Mouse (Mus musculus) urinary bladder, adult 2 months (tissue): Measurements from ENCODE around the gene Hoxa7. TPM values are rescaled to one million over a fixed set of nuclear protein-coding genes. Genes with fewer than 3 reads are reported as not detected.

Experiments used
- polyA plus RNA-seq: library from polyadenylated mRNA; depleted of rRNA; stranded (reverse); fragments of >200 nt; gene quantifications from 2 replicates; pipeline ENCODE4 v1.2.3, GENCODE M21; 2012; rRNA removed

The Hoxa7 gene
- polyA plus RNA-seq, 1 experiment = 27.6 TPM

Other genes starting within 250 kb of the Hoxa7 start
- 22.6 and 26.0 TPM in 2 replicates for gene Skap2, start 209.3 kb downstream of the Hoxa7 start, polyA plus RNA-seq
- gene Hoxa1, start 63.5 kb downstream of the Hoxa7 start, polyA plus RNA-seq = 0.73 and 0.83 TPM in 2 replicates
- gene Hoxa2, start 57.0 kb downstream of the Hoxa7 start, polyA plus RNA-seq = 1.3 and 1.9 TPM in 2 replicates
- gene 5730596B20Rik, start 44.4 kb downstream of the Hoxa7 start, polyA plus RNA-seq = 0.04 and 0.07 TPM in 2 replicates
- 0.61 and 0.62 TPM in 2 replicates for gene Hoxa4, start 30.1 kb downstream of the Hoxa7 start, polyA plus RNA-seq
- gene Hoxa5, start 17.3 kb downstream of the Hoxa7 start, polyA plus RNA-seq = 6.1 and 7.2 TPM in 2 replicates
- gene Hoxa6, start 13.1 kb downstream of the Hoxa7 start, polyA plus RNA-seq = 1.7 and 3.4 TPM in 2 replicates
- 3.7 and 6.0 TPM in 2 replicates for gene Hoxa3, start 8.5 kb downstream of the Hoxa7 start, polyA plus RNA-seq
- 0.88 and 1.2 TPM in 2 replicates for gene Gm28308, start 8.5 kb downstream of the Hoxa7 start, polyA plus RNA-seq
- gene Hoxa9, start 9.2 kb upstream of the Hoxa7 start, polyA plus RNA-seq = 48.1 and 60.0 TPM in 2 replicates
- gene Hoxa10, start 19.0 kb upstream of the Hoxa7 start, polyA plus RNA-seq = 79.4 and 93.6 TPM in 2 replicates
- gene Hoxa11, start 24.0 kb upstream of the Hoxa7 start, polyA plus RNA-seq = 25.4 and 29.2 TPM in 2 replicates
- gene Hoxa13, start 39.0 kb upstream of the Hoxa7 start, polyA plus RNA-seq = 32.5 and 40.7 TPM in 2 replicates
- gene Evx1, start 91.6 kb upstream of the Hoxa7 start, polyA plus RNA-seq = 1.1 TPM in 2 replicates